Mouse (Mus musculus) heart, postnatal 0 days (tissue): ENCODE measurements around the gene Lancl2. TPM values are rescaled to one million over a fixed set of nuclear protein-coding genes. Genes with fewer than 3 reads are reported as not detected.

ENCODE experiments used
- ATAC-seq: fragments of 200-750 bp; cut with Nextera tagmentation; 2 replicates; pipeline ENCODE4 v1.8.0; 2017; ENCODE audit warnings: low read depth, moderate number of reproducible peaks, moderate library complexity; ENCODE audit not compliant: insufficient read depth
- DNase-seq: peaks from one replicate; pipeline ENCODE4 v3.0.0-alpha.2; 2016; ENCODE audit warnings: low spot score
- H3K27ac ChIP-seq: fragments of 300-500 bp; sonication (generic); 2 replicates; pipeline ENCODE4 v1.5.1; 2014; ENCODE audit warnings: low read depth, mild to moderate bottlenecking
- H3K27me3 ChIP-seq: fragments of 300-500 bp; sonication (generic); 2 replicates; pipeline ENCODE4 v1.6.1; 2014; ENCODE audit warnings: low read length, mixed read lengths; ENCODE audit not compliant: control insufficient read depth, insufficient read depth
- H3K36me3 ChIP-seq: fragments of 300-500 bp; sonication (generic); replicated peaks from 2 replicates; pipeline ENCODE4 v1.6.1; 2014; ENCODE audit warnings: low read length, mixed read lengths; ENCODE audit not compliant: control insufficient read depth, insufficient read depth
- H3K4me1 ChIP-seq: fragments of 300-500 bp; sonication (generic); 2 replicates; pipeline ENCODE4 v1.6.1; 2014; ENCODE audit warnings: antibody characterized with exemption; ENCODE audit not compliant: control insufficient read depth, insufficient read depth
- H3K4me2 ChIP-seq: fragments of 300-500 bp; sonication (generic); 2 replicates; pipeline ENCODE4 v1.6.1; 2014; ENCODE audit warnings: low read depth, mild to moderate bottlenecking, low read length, moderate library complexity
- H3K4me3 ChIP-seq: fragments of 300-500 bp; sonication (generic); 2 replicates; pipeline ENCODE4 v1.5.1; 2014; ENCODE audit warnings: low read depth, low read length
- H3K9ac ChIP-seq: fragments of 300-500 bp; sonication (generic); replicated peaks from 2 replicates; pipeline ENCODE4 v1.6.1; 2014; ENCODE audit warnings: low read depth, low read length, mixed read lengths
- H3K9me3 ChIP-seq: fragments of 300-500 bp; sonication (generic); replicated peaks from 2 replicates; pipeline ENCODE4 v1.6.1; 2016; ENCODE audit warnings: low read length; ENCODE audit not compliant: control insufficient read depth
- CTCF ChIP-seq: IDR thresholded peaks from 2 replicates; pipeline ENCODE4 v1.5.1; 2016; ENCODE audit warnings: antibody characterized with exemption, control low read depth, low read depth
- EP300 ChIP-seq: IDR thresholded peaks from 2 replicates; pipeline ENCODE4 v1.6.1; 2016; ENCODE audit warnings: antibody characterized with exemption, low read depth
- WGBS: fragments of 180-500 bp; shearing (Covaris S2); extraction: QIAGEN DNeasy Blood & Tissue Kit; methylation state at CpG from one replicate; pipeline ENCODE4 v1.1.7; 2014; 5-methylcytosine and 5-hydroxymethylcytosine counted together
- polyA plus RNA-seq: library from polyadenylated mRNA; unstranded; fragments of >200 nt; fragmentation: Nextera tagmentation; extraction: Ambion mirVana; gene quantifications from 2 replicates; pipeline ENCODE4 v1.2.1, GENCODE M21; 2015
- total RNA-seq: library from RNA; depleted of rRNA; stranded (reverse); fragments of >200 nt; gene quantifications from 2 replicates; pipeline ENCODE4 v1.2.3, GENCODE M21; 2014; ENCODE audit warnings: low replicate concordance

Lancl2 gene
- total and polyA plus RNA-seq, 2 experiments from 2014 or later: 12.1 to 15.0 TPM

GRCm38 (mm10) chr6:57721347-57721746, 19.0 kb downstream of the Lancl2 start:
- TF ChIP-seq EP300 (no peak), CTCF (no peak)
- H3K27ac ChIP-seq: no peak overlapping the region
- no peak for DNase-seq
- peaks cover 23% of the 10 kb centered on the region for H3K36me3 ChIP-seq
- H3K4me1 ChIP-seq: peaks cover 7% of the 10 kb centered on the region
- H3K9me3 ChIP-seq: no peaks in the 10 kb centered on the region
- no peaks in the 10 kb centered on the region for H3K27me3 ChIP-seq
- H3K4me2 ChIP-seq: no peak overlapping the region
- no peak overlapping the region for H3K9ac ChIP-seq
- WGBS: 42% methylated on average over 1 of the region's 1 CpGs
- H3K4me3 ChIP-seq: no peak overlapping the region
- ATAC-seq: no peak

- no peak for TF ChIP-seq EP300
- TF ChIP-seq CTCF: no peak
- 97% methylated on average over 1 of the region's 1 CpGs for WGBS
- no peak for DNase-seq
- Histone ChIP-seq H3K9ac (no peak overlapping the region), H3K27ac (no peak overlapping the region), H3K9me3 (no peaks in the 10 kb centered on the region), H3K4me2 (no peak overlapping the region), H3K27me3 (no peaks in the 10 kb centered on the region), H3K4me3 (no peak overlapping the region), H3K36me3 (peaks cover 14% of the 10 kb centered on the region), H3K4me1 (no peaks in the 10 kb centered on the region)
- no peak for ATAC-seq
Observed at GRCm38 (mm10) chr6:57742749-57743148, 40.4 kb downstream of the Lancl2 start.

GRCm38 (mm10) chr6:57743333-57743732, 41.0 kb downstream of the Lancl2 start:
- DNase-seq: no peak
- H3K4me1 ChIP-seq: no peaks in the 10 kb centered on the region
- no peak overlapping the region for H3K4me2 ChIP-seq
- H3K36me3 ChIP-seq: peaks cover 9% of the 10 kb centered on the region; the same call in 1 of the 2 replicates
- TF ChIP-seq EP300 (no peak), CTCF (peak; percentile 40)
- no peaks in the 10 kb centered on the region for H3K9me3 ChIP-seq
- no peak overlapping the region for H3K27ac ChIP-seq
- H3K4me3 ChIP-seq: no peak overlapping the region
- no peaks in the 10 kb centered on the region for H3K27me3 ChIP-seq
- H3K9ac ChIP-seq: no peak overlapping the region
- no peak for ATAC-seq
- WGBS: 56% methylated on average over 2 of the region's 2 CpGs

GRCm38 (mm10) chr6:57744123-57744522, 41.8 kb downstream of the Lancl2 start:
- H3K4me1 ChIP-seq: no peaks in the 10 kb centered on the region
- no peak overlapping the region for H3K4me2 ChIP-seq
- no peaks in the 10 kb centered on the region for H3K27me3 ChIP-seq
- no peak overlapping the region for H3K27ac ChIP-seq
- WGBS: 98% methylated on average over 2 of the region's 2 CpGs
- no peaks in the 10 kb centered on the region for H3K9me3 ChIP-seq
- ATAC-seq (no peak), DNase-seq (no peak)
- no peak overlapping the region for H3K9ac ChIP-seq
- peaks cover 4% of the 10 kb centered on the region; the same call in 1 of the 2 replicates for H3K36me3 ChIP-seq
- no peak for TF ChIP-seq EP300
- TF ChIP-seq CTCF: no peak
- H3K4me3 ChIP-seq: no peak overlapping the region

- Histone ChIP-seq H3K36me3 (no peaks in the 10 kb centered on the region), H3K27me3 (no peaks in the 10 kb centered on the region), H3K27ac (no peak overlapping the region), H3K9me3 (no peaks in the 10 kb centered on the region), H3K4me3 (no peak overlapping the region), H3K4me2 (no peak overlapping the region), H3K4me1 (no peaks in the 10 kb centered on the region), H3K9ac (no peak overlapping the region)
- TF ChIP-seq EP300 (no peak), CTCF (no peak)
- 63% methylated on average over 4 of the region's 4 CpGs for WGBS
- no peak for DNase-seq
- no peak for ATAC-seq
Observed at GRCm38 (mm10) chr6:57744974-57745747, 42.8 kb downstream of the Lancl2 start.

GRCm38 (mm10) chr6:57745748-57746129, 43.4 kb downstream of the Lancl2 start:
- Histone ChIP-seq H3K9ac (no peak overlapping the region), H3K4me2 (no peak overlapping the region), H3K4me1 (no peaks in the 10 kb centered on the region), H3K4me3 (no peak overlapping the region), H3K36me3 (no peaks in the 10 kb centered on the region), H3K27ac (no peak overlapping the region), H3K27me3 (no peaks in the 10 kb centered on the region), H3K9me3 (no peaks in the 10 kb centered on the region)
- no peak for DNase-seq
- TF ChIP-seq CTCF (no peak), EP300 (no peak)
- ATAC-seq: no peak
- WGBS: 91% methylated on average over 2 of the region's 2 CpGs
